Mouse (Mus musculus) layer of hippocampus, adult 11-12 months (tissue): ENCODE data around the gene Ncf1.

Experiments used
- DNase-seq: peaks from one replicate; pipeline ENCODE4 v3.0.0; 2022; ENCODE audit warnings: low spot score

The Ncf1 gene

GRCm38 (mm10) chr5:134206721-134207120 is 22.7 kb downstream of the Ncf1 start:
- no peak for DNase-seq

DNA sequence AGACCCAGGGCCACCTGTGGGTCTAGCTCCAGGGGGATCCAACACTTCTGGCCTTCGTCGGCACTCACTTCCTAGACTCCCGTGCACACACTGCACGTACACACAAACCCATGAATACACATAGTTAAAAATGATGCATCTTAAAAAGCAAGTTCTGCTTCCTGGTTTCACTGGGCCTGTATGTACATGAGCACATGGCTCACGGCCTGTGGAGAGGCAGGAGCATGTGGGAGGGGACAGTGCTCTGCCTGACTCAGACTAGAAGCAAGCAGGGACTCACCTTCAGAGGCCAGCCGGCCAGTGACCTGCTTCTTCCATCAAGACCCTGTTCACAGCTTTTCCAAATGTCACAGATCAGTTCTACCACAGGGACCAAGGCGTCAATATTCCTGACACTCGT is 35.8 kb downstream of the Ncf1 start:
- no peak for DNase-seq

- no peak for DNase-seq
Observed at GRCm38 (mm10) chr5:134188571-134188970, 40.9 kb downstream of the Ncf1 start.

DNA sequence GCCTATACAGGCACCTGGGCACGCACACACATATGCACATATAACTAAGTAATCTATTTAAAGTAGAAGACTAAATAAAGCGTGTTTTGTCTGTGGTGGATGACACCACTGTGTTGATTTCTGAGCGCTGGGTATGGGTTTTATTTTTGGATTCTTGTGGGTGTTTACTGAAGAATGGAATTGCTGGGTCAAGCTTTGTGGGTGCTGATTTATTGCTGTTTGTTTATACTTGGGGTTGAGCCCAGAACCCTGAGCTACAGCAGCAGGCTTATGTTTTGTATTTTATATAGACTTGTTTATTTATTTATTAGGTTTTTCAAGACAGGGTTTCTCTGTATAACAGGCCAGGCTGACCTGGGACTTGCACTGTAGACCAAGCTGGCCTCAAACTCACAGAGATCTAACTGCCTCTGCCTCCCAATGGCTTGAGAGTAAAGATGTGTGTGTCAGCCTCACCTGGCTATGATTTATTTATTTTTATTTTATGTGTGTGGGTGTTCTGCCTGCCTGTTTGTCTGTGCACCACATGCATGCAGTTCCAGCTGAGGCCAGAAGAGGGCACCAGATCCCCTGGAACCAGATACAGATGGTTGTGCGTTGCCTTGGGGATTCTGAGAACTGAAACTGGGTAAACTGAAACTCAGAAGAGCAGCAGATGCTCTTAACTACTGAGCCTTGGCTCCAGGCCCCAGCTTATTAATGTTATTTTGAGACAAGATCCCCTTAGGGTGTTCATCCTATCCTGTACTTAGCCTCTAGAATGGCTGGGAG is 42.3 kb downstream of the Ncf1 start:
- DNase-seq: peak; percentile 61

DNA sequence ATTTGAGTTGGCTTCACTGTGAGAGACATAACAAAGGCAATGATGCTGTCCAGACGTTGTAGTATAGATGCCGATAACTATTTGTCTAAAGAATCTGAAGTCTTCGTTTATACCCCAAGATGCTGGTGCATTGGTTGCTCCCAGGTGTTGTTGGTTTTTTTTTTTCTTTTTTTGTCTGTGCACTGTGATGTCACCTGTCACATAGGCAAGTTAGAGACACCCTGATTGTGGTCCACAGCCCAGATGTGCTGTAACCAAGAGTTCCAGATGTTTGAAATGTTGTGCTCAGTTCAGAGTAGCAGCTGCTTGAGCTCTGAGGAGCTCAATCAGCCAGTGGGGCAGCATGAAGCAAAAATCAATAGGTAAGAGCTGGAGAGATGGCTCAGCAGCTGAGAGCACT is 43.4 kb downstream of the Ncf1 start:
- no peak for DNase-seq

- DNase-seq: peak; percentile 99
Observed at GRCm38 (mm10) chr5:134183880-134184808, 45.3 kb downstream of the Ncf1 start, which contains the start of gene Gtf2ird2. TSS of gene Gtf2ird2 (plus strand) at chr5:134184019.

- DNase-seq: no peak
Observed at GRCm38 (mm10) chr5:134183162-134183561, 46.3 kb downstream of the Ncf1 start.

DNA sequence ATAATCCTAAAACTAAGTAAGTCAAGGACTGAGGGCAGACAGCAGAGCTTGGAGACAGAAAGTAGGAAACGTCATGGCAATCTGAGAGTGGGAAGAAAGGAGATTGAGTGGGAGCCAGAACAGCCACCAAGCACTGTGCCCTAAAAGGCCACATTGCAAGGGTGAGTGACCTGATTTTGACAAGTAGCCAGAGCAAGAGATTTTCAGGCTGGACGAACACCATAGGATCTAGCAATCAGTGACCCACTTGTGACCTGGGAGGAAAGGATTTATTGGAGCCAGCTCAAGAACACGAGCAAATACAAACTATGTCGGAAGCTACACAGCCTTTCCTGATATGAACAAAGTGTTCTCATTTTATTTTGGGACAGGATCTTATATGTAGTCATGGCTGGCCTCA is 46.7 kb downstream of the Ncf1 start:
- no peak for DNase-seq

DNA sequence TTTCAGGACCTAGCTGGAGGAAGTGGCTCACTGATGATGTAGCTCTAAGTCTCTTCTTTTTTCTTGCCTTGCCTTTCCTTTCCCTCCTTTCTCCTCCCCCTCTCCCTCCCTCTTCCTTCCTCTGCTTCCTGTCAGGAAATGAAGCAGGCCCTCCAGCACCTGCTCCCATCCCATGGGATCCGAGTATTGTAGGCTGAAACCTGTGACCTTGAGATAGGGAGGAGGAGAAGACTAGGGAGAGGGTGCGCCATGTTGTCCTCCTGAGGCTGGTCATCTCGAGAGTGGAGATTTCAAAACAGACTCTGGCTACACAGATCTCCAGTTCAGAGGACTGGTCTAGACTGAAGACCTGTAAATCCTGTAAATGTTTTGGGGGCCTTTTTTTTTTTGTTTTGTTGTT is 47.3 kb downstream of the Ncf1 start:
- DNase-seq: no peak

GRCm38 (mm10) chr5:134179871-134180270 is 49.6 kb downstream of the Ncf1 start:
- peak; percentile 89 for DNase-seq

DNA sequence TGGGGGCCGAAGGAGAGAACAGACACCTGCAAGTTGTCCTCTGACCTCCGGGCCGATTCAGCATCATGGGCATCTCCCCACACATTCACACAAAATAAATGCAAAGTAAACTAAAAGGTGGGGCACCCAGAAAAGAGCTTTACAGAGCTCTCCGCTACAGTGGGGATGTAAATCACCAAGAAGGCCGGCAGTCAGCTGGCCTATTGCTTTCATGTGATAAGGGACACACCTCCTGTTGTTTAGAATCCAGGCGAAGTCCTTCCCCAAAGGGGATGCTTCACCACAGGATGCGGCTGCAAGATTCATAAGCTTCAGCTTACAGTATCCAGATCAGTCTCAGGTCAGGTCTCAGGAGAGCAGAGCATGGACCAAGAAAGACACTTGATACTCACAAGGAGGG is 50.9 kb downstream of the Ncf1 start:
- no peak for DNase-seq

DNA sequence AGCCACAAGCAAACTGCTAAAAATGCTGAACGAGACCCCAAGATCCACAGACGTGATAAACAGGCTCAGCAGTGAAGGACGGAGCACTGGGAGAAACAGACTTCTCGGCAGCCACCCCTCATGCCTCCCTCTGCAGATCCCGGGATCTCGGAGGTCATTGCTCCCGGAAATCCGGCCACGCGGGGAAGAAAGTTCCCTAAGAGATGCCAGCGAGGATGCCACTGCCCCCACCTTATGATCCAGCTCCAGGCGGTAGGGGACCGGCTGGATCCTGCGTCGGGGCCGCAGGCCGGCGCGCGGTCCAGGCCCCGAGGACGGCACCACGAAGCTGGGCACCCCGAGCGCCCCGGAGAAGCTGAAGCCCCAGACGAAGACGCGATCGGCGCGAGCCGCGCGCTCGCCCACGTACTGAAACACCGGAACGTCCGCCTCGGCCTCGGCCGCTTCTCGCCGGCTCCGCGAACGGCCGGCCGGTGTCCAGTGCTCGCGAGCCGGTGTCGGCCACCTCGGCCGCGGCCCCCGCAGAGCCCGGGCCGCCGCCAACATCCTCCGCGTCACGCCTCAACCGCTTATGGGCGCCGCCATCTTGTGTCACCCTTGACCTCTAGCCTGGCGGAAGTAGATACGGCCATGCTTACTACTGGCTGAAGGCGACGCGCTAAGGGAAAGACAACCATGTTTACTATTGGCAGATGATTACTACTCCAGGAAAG is 53.1 kb downstream of the Ncf1 start, which contains the start of gene Rcc1l:
TSS of gene Rcc1l (minus strand) at position 606 of the 713 bp plus-strand sequence.
- peak; percentile 90 for DNase-seq

DNA sequence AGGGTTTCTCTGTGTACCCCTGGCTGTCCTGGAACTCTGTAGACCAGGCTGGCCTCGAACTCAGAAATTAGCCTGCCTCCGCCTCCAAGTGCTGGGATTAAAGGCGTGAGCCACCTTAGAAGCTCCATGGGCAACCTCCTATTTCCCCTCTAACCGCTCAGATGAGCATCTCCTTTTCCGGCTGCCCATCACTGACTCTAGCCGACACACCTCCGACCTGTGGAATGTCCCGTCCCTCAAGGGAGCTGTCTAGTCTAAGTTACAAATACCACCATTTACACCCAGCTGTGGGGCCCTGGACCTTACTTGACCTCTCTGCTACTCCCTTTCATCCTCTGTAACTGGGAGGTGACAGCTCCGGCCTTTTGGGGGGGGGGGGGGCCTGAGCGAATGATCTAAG is 53.7 kb downstream of the Ncf1 start:
- DNase-seq: no peak

- no peak for DNase-seq
Observed at GRCm38 (mm10) chr5:134173206-134173605, 56.2 kb downstream of the Ncf1 start.

DNA sequence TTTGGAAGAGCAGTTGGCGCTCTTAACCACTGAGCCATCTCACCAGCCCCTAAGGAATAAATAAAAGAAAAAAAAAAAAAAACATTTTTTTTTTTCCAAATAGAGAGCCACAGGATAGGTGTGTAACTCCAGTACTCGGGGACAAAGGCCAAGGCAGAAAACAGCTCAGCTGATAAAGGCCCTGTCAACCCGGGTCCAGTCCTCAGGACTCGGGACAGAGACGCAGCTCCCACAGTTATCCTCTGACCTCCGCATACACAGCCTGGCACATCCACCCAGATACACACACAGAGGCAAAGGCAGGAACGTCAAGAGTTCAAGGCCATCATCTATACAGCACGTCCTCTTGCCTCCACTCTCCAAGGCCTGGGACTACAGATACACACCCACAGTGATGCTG is 59.3 kb downstream of the Ncf1 start:
- DNase-seq: no peak
